Mouse (Mus musculus): ENCODE results near the gene Kalrn.

The Kalrn gene

DNA sequence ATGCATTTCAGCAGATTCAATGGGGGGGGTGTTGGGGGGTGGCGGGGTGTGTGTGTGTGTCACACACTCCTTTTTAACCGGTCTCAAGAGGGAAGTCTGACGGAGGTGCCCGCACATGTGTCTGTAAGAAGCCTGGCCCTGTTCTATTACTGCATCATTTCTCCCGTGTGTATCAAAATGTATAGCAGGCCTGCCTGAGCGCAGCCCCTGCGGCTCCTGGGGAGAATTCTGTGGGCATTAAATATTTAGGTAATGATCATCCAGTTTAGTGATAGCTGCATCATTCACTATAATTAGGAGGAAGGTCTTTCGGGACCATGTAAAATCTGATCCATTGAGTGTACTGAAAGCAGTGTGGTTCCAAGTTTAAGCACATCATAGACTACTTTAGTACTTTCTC lies 556.1 kb downstream of the Kalrn start:
- DNase-seq: no peak

DNA sequence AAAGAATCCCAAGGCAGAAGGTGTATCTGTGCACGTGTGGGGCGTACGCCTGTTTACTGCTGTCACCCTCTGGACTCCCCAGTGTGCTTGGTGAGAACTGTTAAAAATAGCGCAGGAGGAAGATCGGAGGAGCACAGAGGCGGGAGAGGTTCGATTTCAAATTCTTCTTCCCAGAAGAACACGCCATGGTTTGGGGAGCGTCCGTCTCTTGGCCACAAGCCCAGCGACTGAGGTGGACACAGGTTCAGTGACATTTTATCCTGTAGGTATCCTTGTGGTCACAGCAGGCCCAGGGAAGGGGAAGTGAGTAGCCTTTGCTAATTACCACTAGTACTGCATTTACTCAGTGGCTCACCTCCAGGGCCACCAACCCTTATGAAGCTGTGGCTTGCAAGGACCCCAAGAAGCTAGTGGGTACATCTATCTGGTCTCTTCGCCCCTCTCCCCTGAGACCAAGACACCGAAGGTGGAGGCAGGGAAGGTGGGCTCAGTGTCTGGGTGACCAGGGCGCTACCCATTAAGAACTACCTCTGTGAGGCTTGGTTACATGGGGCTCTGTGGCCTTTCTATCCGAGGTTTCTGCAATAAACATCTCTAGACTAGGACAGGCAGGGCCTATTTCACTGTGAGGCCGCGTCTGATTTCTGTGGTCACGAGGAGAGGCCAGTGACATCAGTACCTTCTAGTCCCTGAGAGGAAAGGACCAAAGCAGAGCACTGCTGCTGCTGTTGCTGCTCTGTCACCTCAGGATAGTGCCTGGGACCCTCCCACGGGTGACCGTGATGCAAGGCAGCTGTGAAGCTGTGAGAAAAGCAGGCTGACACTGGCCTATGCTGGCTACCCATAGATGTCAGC lies 561.1 kb downstream of the Kalrn start:
- DNase-seq: no peak

DNA sequence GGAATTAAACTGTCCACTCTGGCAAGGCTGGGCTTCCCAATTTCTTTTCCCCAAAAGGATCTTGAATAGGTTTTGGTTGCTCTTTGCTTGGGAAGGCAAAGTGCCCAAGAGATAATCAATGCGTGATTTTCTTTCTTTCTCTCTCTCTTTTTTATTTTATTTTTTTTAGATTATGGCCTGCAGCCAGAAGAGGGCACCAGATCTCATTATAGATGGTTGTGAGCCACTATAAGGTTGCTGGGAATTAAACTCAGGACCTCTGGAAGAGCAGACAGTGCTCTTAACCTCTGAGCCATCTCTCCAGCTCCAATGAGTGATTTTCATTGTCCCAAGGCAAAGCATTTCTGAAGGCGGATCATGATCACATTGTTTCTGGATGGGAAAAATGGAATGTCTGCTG lies 563.8 kb downstream of the Kalrn start:
- no peak for DNase-seq

DNA sequence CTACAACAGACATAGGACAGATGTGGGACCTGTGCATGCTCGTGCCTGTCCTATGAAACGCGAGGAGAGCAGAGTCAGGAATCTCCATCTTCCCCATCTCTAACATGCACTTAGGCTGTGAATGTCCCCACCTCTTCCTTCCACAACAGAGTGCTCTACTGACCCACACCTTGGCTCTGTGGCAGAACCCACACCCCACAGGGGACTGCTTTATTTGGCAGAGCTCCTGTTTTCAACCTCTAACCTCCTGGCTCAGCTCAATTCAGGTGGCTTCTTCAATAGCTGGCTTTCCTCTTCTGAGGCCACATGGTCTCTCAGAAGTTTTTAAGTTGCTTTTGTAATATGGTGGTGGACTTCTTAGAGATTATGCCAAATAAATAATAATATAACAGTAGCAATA lies 567.3 kb downstream of the Kalrn start:
- no peak for DNase-seq

DNA sequence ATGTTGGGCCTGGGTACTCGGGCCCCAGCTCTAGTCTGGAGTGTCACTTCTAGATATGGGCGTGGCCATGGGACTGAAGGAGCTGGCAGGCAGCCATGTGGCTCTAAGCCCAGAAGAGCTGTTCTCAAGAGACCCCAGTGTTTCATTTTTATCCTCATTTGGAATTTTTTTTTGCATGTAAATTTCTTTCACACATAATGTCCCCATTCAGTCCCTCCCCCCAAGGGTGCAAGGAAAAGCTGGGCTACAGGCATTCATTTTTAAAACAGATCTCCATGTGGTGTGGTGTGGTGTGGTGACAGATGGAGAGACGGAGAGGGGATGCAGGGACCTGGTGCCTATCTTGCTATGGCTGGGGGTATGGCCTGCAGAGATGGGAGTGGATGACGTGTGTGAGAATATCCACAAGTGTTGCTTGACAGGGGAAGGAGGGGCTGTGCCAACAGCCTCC lies 569.2 kb downstream of the Kalrn start:
- peak in 1 of 2 experiments; percentile 45 for DNase-seq

DNA sequence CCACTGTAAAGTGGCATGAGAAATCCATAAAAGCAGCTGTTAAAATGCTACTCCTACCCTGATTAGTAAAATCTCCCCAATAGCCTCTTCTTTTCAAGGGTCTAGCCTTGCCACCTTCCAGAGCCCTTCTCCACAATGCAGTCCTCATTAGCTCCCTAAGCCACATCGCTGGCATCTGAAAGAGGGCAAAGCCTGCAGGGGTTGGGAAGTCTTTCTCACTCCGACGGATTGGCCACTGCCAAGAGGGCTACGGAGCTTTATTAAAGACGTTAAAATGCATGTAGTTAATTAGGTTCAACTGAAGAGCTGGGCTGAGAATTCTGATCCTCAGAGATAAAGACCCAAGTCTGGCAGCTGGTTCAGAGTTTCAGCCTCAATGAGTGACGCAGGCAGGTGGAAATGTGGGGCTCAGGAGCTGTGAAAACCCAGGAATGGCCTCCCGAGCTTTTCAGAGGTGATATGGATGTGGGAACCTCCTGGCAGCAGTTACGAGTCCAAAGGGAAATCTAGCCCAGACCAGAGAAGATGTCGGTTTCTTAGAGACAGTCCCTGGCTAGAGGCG lies 569.7 kb downstream of the Kalrn start:
- no peak for DNase-seq

DNA sequence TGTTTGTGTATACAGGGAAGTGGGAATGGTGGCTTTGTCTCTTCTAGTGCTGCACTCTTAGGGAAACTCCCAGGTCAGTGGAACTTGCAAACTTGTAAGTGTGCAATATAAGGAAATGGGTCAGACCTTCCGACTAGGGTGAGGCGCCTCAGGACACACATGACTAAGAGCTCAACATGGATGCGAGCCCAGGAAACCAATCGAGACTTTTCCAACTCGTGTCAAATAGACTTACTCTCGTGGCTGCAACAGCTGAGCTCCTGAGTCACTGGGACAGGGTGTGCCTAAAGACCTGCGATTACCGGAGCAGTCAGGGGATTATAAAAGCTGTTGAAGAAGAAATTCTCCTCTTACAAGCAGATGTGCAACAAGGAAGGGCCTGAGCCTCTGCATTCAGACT lies 572.6 kb downstream of the Kalrn start:
- DNase-seq: no peak

DNA sequence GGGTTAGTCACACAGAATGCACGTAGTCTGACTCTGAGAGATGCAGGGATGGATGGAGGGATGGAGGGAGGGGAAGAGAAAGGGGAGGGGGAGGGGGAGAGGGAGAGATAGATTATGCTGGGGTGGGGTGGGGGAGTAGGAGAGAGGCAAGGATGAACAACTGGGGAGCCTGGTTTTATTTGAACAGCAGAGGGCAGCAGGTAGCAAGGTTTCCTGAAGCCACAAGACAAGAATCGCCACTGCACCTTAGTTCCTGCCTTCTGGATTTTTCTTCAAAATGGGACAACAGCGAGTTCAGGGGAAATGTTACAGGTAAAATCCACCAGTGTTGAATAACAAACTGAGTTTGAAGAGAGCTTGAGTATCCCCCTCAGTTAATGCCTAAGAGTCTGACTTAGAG lies 573.9 kb downstream of the Kalrn start:
- peak; percentile 61 to 78 for DNase-seq

DNA sequence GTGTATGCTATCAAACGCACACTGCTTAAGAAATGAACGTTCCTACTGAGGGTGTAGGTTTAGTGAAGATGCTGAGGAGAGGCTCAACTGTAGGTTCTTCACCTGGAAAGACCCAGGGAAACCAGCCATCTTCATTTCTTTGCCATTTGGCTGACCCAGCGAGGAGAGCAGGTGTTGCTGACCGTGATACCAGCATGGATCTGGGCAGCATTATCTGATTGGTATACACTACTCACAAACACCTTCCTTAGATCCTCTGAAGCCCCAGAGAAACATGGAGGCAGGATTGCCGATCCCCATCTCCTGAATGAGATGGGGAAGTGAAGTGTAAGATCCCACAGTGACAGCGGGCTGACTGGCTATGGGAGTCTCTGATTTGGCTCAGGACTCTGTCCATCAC lies 575.3 kb downstream of the Kalrn start:
- DNase-seq: peak; percentile 50 to 53

DNA sequence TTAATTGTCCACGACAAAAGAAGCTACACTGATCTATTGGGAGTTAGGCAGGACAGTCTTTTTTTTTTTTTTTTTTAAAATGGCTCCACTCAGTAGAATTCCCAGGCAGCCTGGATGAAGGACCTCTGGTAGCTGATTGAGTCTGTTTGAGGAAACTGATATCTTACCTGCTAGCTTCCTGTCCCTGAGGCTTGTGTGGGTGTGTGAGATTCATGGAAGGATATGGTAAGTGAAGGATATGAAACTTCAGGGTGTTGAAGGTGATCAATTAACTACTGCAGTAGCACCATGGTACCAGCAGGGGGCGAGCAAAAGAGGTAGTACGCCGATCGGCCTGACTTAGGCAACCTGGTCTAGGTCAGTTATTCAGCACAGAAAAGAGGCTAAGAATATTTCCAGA lies 577.3 kb downstream of the Kalrn start:
- DNase-seq: peak; percentile 51 to 75

DNA sequence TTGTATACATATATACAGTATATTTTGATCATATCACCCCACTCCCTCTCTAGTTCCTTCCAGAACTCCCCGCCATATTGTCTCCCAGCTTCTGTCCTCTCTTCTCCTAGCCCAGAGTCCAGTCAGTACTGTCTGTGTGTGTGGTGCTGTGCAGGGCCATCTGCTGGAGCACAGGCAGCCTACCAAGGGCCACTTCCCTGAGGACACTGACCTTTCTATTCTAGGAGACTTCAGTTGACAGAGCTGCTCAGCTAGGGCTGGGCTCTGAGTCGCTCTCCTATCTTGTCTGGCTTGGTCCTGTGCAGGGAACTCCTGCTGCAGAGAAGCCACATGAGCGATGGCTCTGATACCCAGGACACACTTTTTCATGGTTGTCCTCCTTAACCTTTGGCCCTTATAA lies 577.8 kb downstream of the Kalrn start:
- peak in 1 of 2 experiments; percentile 35 for DNase-seq

DNA sequence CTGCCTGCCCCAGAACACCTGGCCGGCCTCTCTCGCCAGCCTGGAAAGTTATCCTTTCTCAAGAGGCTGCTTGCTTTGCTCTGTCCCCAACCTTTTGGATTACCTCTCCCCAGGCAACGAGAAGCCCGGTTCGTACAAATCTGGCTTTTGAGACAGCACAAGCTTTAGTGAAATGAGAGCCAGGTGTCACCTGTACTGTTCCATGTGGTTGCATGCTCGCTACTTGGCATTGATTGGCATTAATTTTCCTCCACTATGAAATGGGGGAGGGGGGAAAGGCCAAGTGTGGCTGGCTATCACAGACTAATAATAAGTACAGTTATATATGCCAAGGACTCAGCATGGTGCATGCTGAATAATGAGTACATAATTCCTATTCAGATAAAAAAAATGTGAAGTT lies 579.0 kb downstream of the Kalrn start:
- DNase-seq: peak; percentile 14 to 22

DNA sequence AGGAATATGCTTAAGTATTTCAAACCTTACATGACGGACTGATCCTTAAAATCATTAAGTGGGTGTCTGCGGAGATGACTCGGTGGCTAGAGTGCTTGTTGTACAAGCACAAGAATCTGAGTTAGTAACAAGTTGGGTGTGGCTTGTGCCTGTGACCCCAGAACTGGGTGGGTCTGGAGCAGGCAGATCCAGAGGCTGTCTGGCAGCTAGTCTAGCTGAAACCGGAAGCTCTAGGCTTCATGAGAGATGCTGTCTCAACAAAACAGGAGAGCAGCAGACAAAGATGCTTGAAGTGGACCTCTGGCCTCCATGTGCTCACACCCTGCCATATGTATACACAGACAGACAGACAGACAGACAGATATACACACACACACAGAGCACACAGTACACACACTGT lies 582.6 kb downstream of the Kalrn start:
- DNase-seq: no peak

DNA sequence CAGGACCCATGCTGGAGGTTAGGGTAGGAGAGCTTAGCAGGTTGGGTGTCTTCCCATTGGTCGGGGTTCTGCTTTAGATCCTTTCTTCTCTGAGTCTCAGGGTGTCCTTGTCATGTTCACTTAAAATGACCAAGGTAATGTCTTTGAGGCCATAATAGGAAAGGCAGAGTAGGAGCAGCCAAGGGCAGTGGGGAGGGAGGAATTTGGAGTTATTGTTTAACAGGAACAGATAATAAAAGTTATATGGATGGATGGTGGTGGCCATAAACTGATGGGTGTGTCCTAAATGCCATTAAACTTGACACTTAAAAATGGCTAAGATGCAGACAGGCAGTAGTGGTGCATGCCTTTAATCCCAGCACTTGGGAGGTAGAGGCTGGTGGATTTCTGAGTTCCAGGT lies 584.2 kb downstream of the Kalrn start:
- DNase-seq: no peak

DNA sequence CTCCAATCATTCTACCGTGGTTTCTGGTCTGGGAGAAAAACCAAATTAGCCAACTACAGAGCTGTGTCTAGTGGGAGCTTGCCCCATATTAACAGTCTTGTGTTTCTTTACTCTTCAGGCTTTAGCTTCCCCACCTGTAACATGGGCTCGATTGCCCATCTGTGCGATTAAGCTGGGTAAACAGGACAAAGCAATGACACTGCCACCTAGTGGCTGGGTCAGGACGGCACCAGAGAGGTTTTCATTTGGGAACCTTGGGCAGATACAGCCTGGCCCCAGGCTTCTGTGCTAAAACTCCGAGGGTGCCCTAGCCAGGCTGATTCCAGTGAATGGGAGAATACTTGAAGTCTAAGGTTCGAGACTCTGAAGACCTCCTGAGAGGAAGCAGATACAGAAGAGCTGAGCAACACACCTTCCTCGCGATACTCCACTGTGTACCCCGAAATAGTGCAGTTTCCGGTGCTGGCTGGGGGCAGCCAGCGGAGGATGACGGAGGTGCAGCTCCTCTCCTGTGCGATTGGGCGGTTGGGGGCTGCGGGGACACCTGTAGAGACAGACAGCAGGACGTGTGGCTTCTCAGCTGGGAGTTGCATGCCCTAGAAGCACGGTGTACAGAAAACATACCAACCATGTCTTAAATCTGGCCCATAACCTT lies 584.8 kb downstream of the Kalrn start:
- peak; percentile 54 to 67 for DNase-seq

DNA sequence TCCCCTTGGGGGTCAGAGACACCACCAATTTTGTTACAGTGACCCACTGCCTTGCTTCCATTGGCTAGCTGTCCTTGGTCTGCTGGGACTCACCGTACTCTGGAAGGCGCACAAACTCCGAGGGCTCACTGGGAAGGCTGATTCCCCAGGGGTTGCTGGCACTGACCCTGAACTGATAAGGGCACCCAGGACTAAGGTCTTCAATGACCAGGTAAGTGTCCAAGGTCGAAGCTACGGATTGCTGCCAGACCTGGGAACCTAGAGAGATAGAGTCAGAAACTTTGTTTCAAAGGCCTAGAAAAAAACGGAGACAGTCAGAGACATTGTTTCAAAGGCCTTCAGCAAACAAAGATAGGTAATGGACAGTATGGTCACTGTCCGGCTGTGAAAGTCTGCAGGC lies 586.3 kb downstream of the Kalrn start:
- no peak for DNase-seq

DNA sequence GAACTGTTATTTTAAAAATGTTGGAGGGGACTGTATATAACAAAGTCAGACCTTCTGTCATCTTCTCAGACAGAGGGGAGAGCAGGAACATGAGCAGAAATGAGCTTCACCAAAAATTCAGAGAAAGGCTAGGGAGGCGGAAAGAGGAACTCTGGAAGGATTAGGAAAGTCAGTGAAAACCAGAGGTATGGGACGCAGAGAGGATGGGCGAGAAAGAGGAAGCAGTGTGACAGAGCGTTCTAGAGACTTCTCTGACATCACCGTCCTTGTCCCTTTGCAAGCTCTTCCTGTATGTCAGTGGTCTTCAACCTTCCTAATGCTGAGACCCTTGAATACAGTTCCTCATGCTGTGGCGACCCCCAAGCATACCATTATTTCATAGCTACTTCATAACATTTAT lies 588.0 kb downstream of the Kalrn start:
- DNase-seq: no peak

DNA sequence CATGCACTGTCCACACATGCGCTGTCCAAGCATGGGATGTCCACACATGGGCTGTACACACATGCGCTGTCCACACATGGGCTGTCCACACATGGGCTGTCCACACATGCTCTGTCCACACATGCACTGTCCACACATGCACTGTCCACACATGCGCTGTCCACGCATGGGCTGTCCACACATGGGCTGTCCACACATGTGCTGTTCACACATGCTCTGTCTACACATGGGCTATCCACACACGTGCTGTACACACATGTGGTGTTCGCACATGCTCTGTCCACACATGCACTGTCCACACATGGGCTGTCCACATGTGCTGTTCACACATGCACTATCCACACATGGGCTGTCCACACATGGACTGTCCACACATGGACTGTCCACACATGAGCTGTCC lies 589.6 kb downstream of the Kalrn start:
- DNase-seq: no peak

DNA sequence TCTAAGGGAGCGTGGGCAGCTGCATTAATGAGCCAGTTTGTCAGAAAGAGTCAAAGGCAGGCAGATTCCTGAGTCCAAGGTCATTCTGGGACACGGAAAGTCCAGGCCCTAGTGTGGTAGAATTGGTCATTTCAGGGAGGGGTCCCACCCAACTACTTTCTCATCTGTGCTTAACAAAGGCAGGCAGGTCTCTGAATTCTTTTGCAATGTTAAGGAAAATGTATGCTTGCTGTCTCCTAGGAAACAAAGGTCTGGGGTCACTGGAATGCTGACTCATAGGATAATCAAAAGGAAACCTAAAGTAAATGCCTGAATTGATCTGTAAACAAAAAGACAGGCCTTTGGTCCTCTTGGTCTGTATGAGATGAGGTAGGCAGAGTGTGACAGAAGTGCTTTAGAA lies 593.5 kb downstream of the Kalrn start:
- no peak for DNase-seq

DNA sequence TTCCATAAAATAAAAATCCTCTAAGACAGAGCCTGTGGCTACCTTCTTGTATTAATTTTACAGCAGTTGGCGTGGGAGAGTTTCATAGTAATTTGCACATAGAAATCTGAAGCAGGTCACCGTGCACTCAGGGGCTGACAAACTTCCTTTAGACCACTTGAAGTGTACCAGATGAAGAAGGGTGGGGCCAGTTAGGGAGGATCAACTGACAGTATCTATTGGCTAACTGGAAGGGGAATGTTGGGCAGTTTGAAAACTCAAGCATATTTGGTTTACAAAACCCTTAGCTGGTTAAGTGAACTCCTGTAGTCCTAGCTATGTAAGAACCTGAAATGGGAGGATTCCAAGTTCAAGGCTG lies 606.1 kb downstream of the Kalrn start:
- DNase-seq: no peak

DNA sequence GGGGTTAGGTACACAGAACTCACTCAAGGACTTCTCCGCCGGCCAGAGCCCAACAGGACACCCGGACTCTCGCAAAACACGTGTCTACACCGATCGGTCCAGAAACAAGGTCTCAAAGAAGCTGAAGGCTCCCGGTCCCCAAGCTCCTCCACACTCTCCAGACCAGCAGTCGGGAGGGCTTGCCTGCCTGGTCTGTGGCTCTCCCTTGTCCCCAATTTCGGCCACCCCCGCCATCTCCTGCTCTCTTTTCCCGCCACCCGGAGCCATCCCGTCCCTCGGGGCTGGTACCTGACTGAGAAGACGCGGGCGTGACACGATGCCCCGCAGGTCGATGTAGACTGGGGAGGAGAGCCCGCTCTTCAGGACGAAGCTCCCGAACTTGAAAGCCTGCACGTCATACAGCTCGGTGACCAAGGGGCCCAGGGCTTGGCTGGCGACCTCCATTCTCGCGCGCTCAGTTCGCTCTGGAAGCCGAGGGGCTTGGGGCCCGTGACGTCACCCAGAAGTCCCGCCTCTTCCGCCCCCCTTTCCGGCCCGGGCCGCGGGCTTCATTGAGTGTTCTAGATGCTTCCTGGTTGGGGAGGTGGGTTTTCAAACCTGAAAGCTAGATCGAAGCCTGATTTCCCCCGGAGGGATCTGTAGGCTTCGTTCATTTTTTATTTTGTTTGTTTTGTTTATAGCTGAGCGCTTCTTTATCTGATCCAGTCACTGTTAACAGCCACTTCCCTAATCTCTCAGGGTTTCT lies 606.6 kb downstream of the Kalrn start, which contains the start of gene Umps:
Umps (minus strand) TSS at position 501 of the 745 bp plus-strand sequence.
- DNase-seq: peak; percentile 88 to 89

DNA sequence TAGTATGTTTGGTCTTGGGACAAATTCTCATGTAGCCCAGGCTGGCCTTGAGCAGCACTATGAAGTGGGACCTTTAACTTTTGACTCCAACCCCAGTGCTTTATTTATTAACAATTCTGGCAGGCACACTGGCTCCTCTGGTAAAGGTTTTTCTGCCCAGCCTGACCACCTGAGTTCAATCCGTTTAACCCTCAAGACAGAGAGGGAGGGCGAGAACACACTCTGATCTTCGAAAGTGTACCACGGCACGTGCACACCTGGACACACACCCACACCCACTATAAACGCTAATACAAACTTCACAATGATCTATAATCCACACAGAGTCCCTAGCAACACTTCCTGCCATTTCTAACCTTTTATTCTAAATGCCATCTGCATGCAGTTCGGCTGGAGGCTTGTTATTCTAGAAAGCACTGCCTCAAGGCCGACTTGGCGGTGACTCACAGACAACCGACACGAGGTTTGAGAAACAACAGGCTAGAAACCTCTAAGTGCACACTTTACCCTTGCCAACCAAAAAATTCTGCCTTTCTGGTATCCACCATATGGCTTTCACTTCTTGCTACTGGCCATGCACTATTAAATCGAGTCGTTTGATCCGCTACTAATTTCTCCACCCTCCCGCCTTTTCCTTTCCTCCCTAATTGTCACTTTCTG lies 607.3 kb downstream of the Kalrn start:
- peak in 1 of 2 experiments; percentile 15 for DNase-seq

DNA sequence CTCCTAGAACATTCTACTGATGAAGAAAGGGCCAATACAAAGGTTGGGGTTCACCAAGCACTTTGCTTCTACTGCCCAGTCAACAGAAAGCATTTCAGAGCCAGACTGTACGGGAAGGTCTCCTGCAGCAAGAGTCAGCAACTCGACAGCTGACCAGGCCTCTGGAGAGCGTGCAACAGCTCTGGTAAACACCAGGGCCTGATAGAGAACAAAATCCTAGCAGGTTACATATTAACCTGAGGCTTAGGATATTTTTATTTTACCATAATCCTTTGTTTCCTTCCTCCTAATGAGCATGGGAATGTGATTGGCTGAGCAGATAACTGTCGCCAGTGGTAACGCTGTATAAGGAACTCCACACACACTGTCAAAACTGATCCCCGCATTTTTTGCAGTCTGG lies 609.8 kb downstream of the Kalrn start:
- no peak for DNase-seq
